Comparison of ENCODE assay signal across 15 mouse cellular contexts in genomic region chr1:33460262-33460661, GRCm38 (mm10).
DNase-seq lines count a peak whose midpoint lies in the region; ATAC-seq and TF ChIP-seq lines count a peak whose summit lies in the region.
"Had no signal": no experiment of that assay in that cellular context is flagged by ENCODE, and none has a peak within 500 bp of the region (broad histone marks: within the 10 kb centered on the region; RNA-seq: fewer than 3 reads in every experiment).

No protein-coding gene starts in this region.

- H3K4me3 ChIP-seq in hindbrain, embryonic 13.5 days: no peak overlapping the region
- no peak overlapping the region for H3K4me3 ChIP-seq in hindbrain, postnatal 0 days (ENCODE audit: low read length)
- no peak overlapping the region for H3K4me3 ChIP-seq in forebrain, embryonic 16.5 days (replicated peaks; ENCODE audit: low read length)
- H3K4me3 ChIP-seq: heart, embryonic 10.5 days; neural tube, embryonic 12.5 days had no signal

- peak; percentile 58; the same call in 1 of the 2 replicates for ATAC-seq in hindbrain, embryonic 13.5 days (ENCODE audit: low FRiP score)
- ATAC-seq in hindbrain, postnatal 0 days: no peak
- ATAC-seq in forebrain, embryonic 16.5 days: peak; percentile 74

- 0 out of 2 replicates have a peak, but pooled peaks cover 5% of the 10 kb centered on the region for H3K36me3 ChIP-seq in hindbrain, embryonic 13.5 days
- no peaks in the 10 kb centered on the region for H3K36me3 ChIP-seq in hindbrain, postnatal 0 days (ENCODE audit: insufficient read depth, low read length)
- H3K36me3 ChIP-seq in forebrain, embryonic 16.5 days (ENCODE audit: control insufficient read depth, insufficient read depth): no peaks in the 10 kb centered on the region
- H3K36me3 ChIP-seq: neural tube, embryonic 12.5 days had no signal

- DNase-seq in hindbrain, postnatal 0 days (ENCODE audit: low spot score): no peak
- peak; percentile 53 for DNase-seq in brain, adult 2 months (ENCODE audit: low read depth, low spot score)
- DNase-seq in layer of hippocampus, adult 9-11 months: peak; percentile 70
- DNase-seq in lung, adult 18-20 months: no peak
- DNase-seq in retina, embryonic 14.5 days (ENCODE audit: low spot score): no peak
- DNase-seq: cerebellum, adult 11 months; cerebellum, postnatal 14 days; heart, postnatal 14 days; kidney, adult 9 months; lung, adult 2 months; lung, postnatal 36 days had no signal

- H3K27me3 ChIP-seq in hindbrain, embryonic 13.5 days: no peaks in the 10 kb centered on the region
- no peaks in the 10 kb centered on the region for H3K27me3 ChIP-seq in hindbrain, postnatal 0 days (ENCODE audit: insufficient read depth, low read length)
- H3K27me3 ChIP-seq in forebrain, embryonic 16.5 days (replicated peaks; ENCODE audit: control insufficient read depth, insufficient read depth, low read length): no peaks in the 10 kb centered on the region
- H3K27me3 ChIP-seq: neural tube, embryonic 12.5 days had no signal

- no peak overlapping the region for H3K4me2 ChIP-seq in hindbrain, embryonic 13.5 days
- H3K4me2 ChIP-seq in hindbrain, postnatal 0 days (ENCODE audit: low read depth, low read length): no peak overlapping the region
- H3K4me2 ChIP-seq in forebrain, embryonic 16.5 days (ENCODE audit: low read length): no peak overlapping the region
- H3K4me2 ChIP-seq: neural tube, embryonic 12.5 days had no signal

- no peak overlapping the region for H3K27ac ChIP-seq in hindbrain, embryonic 13.5 days
- no peak overlapping the region for H3K27ac ChIP-seq in hindbrain, postnatal 0 days
- no peak overlapping the region for H3K27ac ChIP-seq in forebrain, embryonic 16.5 days (ENCODE audit: low read length)
- H3K27ac ChIP-seq: heart, embryonic 10.5 days; neural tube, embryonic 12.5 days had no signal

- H3K4me1 ChIP-seq in hindbrain, embryonic 13.5 days (replicated peaks): no peaks in the 10 kb centered on the region
- H3K4me1 ChIP-seq in hindbrain, postnatal 0 days (ENCODE audit: insufficient read depth, low read length): no peaks in the 10 kb centered on the region
- 0 out of 2 replicates have a peak, but pooled peaks cover 6% of the 10 kb centered on the region for H3K4me1 ChIP-seq in forebrain, embryonic 16.5 days (replicated peaks; ENCODE audit: control insufficient read depth, insufficient read depth, low read length)
- H3K4me1 ChIP-seq: neural tube, embryonic 12.5 days had no signal

- H3K9ac ChIP-seq in hindbrain, embryonic 13.5 days: no peak overlapping the region
- H3K9ac ChIP-seq in hindbrain, postnatal 0 days (replicated peaks; ENCODE audit: low read length): no peak overlapping the region
- no peak overlapping the region for H3K9ac ChIP-seq in forebrain, embryonic 16.5 days (replicated peaks; ENCODE audit: low read depth, low read length)
- H3K9ac ChIP-seq: neural tube, embryonic 12.5 days had no signal

- no peak for TF ChIP-seq CTCF in hindbrain, postnatal 0 days (IDR thresholded peaks at IDR 0.05; ENCODE audit: low read depth)

- 64% methylated on average over 3 of the region's 3 CpGs for WGBS in hindbrain, embryonic 13.5 days
- 71% methylated on average over 3 of the region's 3 CpGs for WGBS in hindbrain, postnatal 0 days
- 61% methylated on average over 3 of the region's 3 CpGs for WGBS in forebrain, embryonic 16.5 days

- H3K9me3 ChIP-seq in hindbrain, embryonic 13.5 days: no peaks in the 10 kb centered on the region
- no peaks in the 10 kb centered on the region for H3K9me3 ChIP-seq in hindbrain, postnatal 0 days (ENCODE audit: low read length)
- H3K9me3 ChIP-seq in forebrain, embryonic 16.5 days (ENCODE audit: control insufficient read depth, low read length): no peaks in the 10 kb centered on the region
- H3K9me3 ChIP-seq: heart, embryonic 10.5 days; neural tube, embryonic 12.5 days had no signal

Comparison
In these comparisons a context has a peak if more than half of its experiments do, and no peak if none do; other contexts are left out.
1. DNase-seq: peak in brain, adult 2 months (single experiment) and layer of hippocampus, adult 9-11 months (single experiment); none in hindbrain, postnatal 0 days (single experiment), lung, adult 18-20 months (0 of 2) and retina, embryonic 14.5 days (single experiment).